In the genomic region with DNA sequence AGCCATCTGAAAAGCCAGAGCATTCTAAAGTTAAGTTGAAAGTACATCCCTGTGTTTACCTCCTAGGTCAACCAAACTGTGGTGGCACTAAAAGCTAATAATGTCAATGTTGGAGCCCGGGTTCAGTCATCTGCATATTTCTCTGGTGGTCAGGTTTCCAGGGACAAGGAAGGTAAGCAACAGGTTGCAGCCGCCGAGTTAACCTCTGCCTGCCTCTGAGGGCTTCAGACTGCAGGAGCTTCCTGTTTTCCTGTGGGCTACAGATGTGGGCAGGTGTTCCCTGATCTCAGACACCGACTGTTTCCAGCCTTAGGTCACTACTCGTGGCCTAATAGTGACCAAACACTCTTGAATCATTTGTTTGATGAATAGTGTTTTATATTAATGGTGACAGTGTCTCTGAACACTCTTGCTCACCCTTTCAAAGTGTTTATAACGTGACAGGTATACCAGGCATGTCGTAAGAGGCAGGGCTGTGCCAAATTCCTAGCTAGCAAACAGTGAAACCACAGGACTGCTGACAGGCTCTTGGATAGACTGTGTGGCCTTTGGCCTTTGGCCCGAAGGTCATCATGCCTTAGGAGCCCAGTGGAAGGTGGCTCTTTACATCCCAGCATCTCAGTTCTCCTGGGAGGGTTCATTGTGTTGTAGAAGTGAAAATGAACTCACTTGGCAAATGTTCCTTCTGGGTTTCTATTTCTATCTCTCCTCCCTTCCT, we compare ENCODE assay signal across 29 mouse cellular contexts.
A peak's percentile ranks its signal among the peaks of the same experiment; 100 is the strongest.
DNase-seq lines count a peak whose midpoint lies in the region; ATAC-seq and TF ChIP-seq lines count a peak whose summit lies in the region.
"Had no signal": no experiment of that assay in that cellular context is flagged by ENCODE, and none has a peak within 500 bp of the region (broad histone marks: within the 10 kb centered on the region; RNA-seq: fewer than 3 reads in every experiment).

No protein-coding gene starts in this region.

- no peak for TF ChIP-seq EP300 in liver, postnatal 0 days (IDR thresholded peaks at IDR 0.05; ENCODE audit: low read depth)

- TF ChIP-seq POLR2A in liver, adult 2 months (IDR thresholded peaks at IDR 0.05; ENCODE audit: extremely low read depth, insufficient read depth, low read length): no peak

- no peaks in the 10 kb centered on the region for H3K27me3 ChIP-seq in liver, adult 2 months (ENCODE audit: control insufficient read depth, insufficient read depth, low read length)
- H3K27me3 ChIP-seq in liver, embryonic 11.5 days (replicated peaks; ENCODE audit: control insufficient read depth, insufficient read depth, low read length): no peaks in the 10 kb centered on the region
- H3K27me3 ChIP-seq in liver, postnatal 0 days (ENCODE audit: insufficient read depth, low read length): no peaks in the 10 kb centered on the region
- H3K27me3 ChIP-seq: embryonic facial prominence, embryonic 13.5 days; heart, embryonic 15.5 days; intestine, embryonic 15.5 days; limb, embryonic 13.5 days; stomach, embryonic 15.5 days had no signal

- H3K4me3 ChIP-seq in liver, adult 2 months (ENCODE audit: insufficient read depth, low read depth, low read length): no peak overlapping the region
- no peak overlapping the region for H3K4me3 ChIP-seq in liver, embryonic 11.5 days (ENCODE audit: low read depth, low read length)
- H3K4me3 ChIP-seq in liver, postnatal 0 days (ENCODE audit: low read depth, low read length): no peak overlapping the region
- H3K4me3 ChIP-seq: embryonic facial prominence, embryonic 13.5 days; erythroblast, embryonic 14.5 days; heart, embryonic 15.5 days; intestine, embryonic 15.5 days; limb, embryonic 13.5 days; stomach, embryonic 15.5 days had no signal

- no peak for ATAC-seq in liver, embryonic 11.5 days (replicated peaks; ENCODE audit: low FRiP score)
- peak; percentile 97 for ATAC-seq in liver, postnatal 0 days
- no peak for ATAC-seq in erythroblast, adult 5-6 weeks (replicated peaks; ENCODE audit: low FRiP score, poor library complexity, severe bottlenecking)
- ATAC-seq: activated CD4-positive, CD25-positive, alpha-beta regulatory T cell, adult 4 months; forebrain, postnatal 0 days; hindbrain, embryonic 16.5 days; intestine, embryonic 15.5 days had no signal

- H3K27ac ChIP-seq in liver, adult 2 months (replicated peaks; ENCODE audit: insufficient read depth, low read depth, low read length): peak overlapping the region; percentile 19; the same call in 1 of the 2 replicates
- H3K27ac ChIP-seq in liver, embryonic 11.5 days (ENCODE audit: low read depth, low read length): no peak overlapping the region
- H3K27ac ChIP-seq in liver, postnatal 0 days (ENCODE audit: low read depth): peak overlapping the region; percentile 73
- H3K27ac ChIP-seq: embryonic facial prominence, embryonic 13.5 days; heart, embryonic 15.5 days; intestine, embryonic 15.5 days; kidney, postnatal 0 days; limb, embryonic 13.5 days; stomach, embryonic 15.5 days had no signal

- no peak overlapping the region for H3K4me2 ChIP-seq in liver, embryonic 11.5 days
- H3K4me2 ChIP-seq in liver, postnatal 0 days (ENCODE audit: low read depth, low read length): no peak overlapping the region
- H3K4me2 ChIP-seq: embryonic facial prominence, embryonic 13.5 days; heart, embryonic 15.5 days; intestine, embryonic 15.5 days; limb, embryonic 13.5 days; lung, embryonic 14.5 days; stomach, embryonic 15.5 days had no signal

- 24% methylated on average over 8 of the region's 8 CpGs for WGBS in liver, adult 2 months
- 68% methylated on average over 8 of the region's 8 CpGs for WGBS in liver, embryonic 11.5 days
- 63% methylated on average over 8 of the region's 8 CpGs for WGBS in liver, postnatal 0 days (ENCODE audit: insufficient replicate concordance)

- H3K4me1 ChIP-seq in liver, adult 2 months (ENCODE audit: control insufficient read depth, insufficient read depth, low read length): peaks cover 5% of the 10 kb centered on the region
- H3K4me1 ChIP-seq in liver, embryonic 11.5 days (replicated peaks; ENCODE audit: control insufficient read depth, insufficient read depth, low read length): no peaks in the 10 kb centered on the region
- H3K4me1 ChIP-seq in liver, postnatal 0 days (ENCODE audit: insufficient read depth): no peaks in the 10 kb centered on the region
- H3K4me1 ChIP-seq: embryonic facial prominence, embryonic 13.5 days; heart, embryonic 15.5 days; intestine, embryonic 15.5 days; stomach, embryonic 15.5 days had no signal

- no peaks in the 10 kb centered on the region for H3K9me3 ChIP-seq in liver, embryonic 11.5 days (ENCODE audit: control insufficient read depth, low read length)
- H3K9me3 ChIP-seq in liver, postnatal 0 days (ENCODE audit: low read length): no peaks in the 10 kb centered on the region
- H3K9me3 ChIP-seq: embryonic facial prominence, embryonic 13.5 days; heart, embryonic 15.5 days; intestine, embryonic 15.5 days; limb, embryonic 13.5 days; stomach, embryonic 15.5 days had no signal

- peak; percentile 95 for DNase-seq in liver, adult 2 months (ENCODE audit: extremely low read depth, low read depth, low spot score)
- no peak for DNase-seq in liver, embryonic 11.5 days (ENCODE audit: low spot score)
- peak; percentile 8 for DNase-seq in NIH3T3 (ENCODE audit: low read depth)
- peak; percentile 26 for DNase-seq in forelimb bud, embryonic 11.5 days (ENCODE audit: low read depth, low spot score)
- peak; percentile 65 for DNase-seq in liver, postnatal 0 days
- DNase-seq: adrenal gland, postnatal 10 days; B cell, adult 2 months; cerebellum, adult 11 months; cerebellum, adult 9-10 months; cerebellum, postnatal 36 days; forebrain, postnatal 0 days; gastrocnemius, postnatal 10 days; kidney, adult 8-10 months; layer of hippocampus, adult 9-11 months; lung, embryonic 14.5 days; lung, postnatal 14 days; midbrain, embryonic 14.5 days; thymus, adult 2 months; thymus, postnatal 36 days had no signal

- no peaks in the 10 kb centered on the region for H3K79me2 ChIP-seq in liver, adult 2 months (ENCODE audit: control insufficient read depth, insufficient read depth, low read length)

- no peak overlapping the region for H3K9ac ChIP-seq in liver, adult 2 months (ENCODE audit: low read depth, low read length)
- no peak overlapping the region for H3K9ac ChIP-seq in liver, embryonic 11.5 days (ENCODE audit: low read depth, low read length)
- no peak overlapping the region for H3K9ac ChIP-seq in liver, postnatal 0 days (replicated peaks)
- H3K9ac ChIP-seq: embryonic facial prominence, embryonic 13.5 days; forebrain, postnatal 0 days; heart, embryonic 15.5 days; intestine, embryonic 15.5 days; limb, embryonic 13.5 days; lung, embryonic 14.5 days; stomach, embryonic 15.5 days had no signal

- no peak for TF ChIP-seq CTCF in liver, adult 2 months (IDR thresholded peaks at IDR 0.05; ENCODE audit: low read depth, low read length)
- no peak for TF ChIP-seq CTCF in liver, postnatal 0 days (IDR thresholded peaks at IDR 0.05; ENCODE audit: low read depth)

- 0 out of 2 replicates have a peak, but pooled peaks cover 2% of the 10 kb centered on the region for H3K36me3 ChIP-seq in liver, adult 2 months (ENCODE audit: control insufficient read depth, insufficient read depth, low read length)
- H3K36me3 ChIP-seq in liver, embryonic 11.5 days (ENCODE audit: control insufficient read depth, insufficient read depth, low read length): peaks cover 13% of the 10 kb centered on the region; the same call in 1 of the 2 replicates
- peaks cover 4% of the 10 kb centered on the region; the same call in 1 of the 2 replicates for H3K36me3 ChIP-seq in liver, postnatal 0 days (replicated peaks; ENCODE audit: insufficient read depth, low read length)
